Mouse (Mus musculus) cerebellum, adult 11 months (tissue): ENCODE data around the gene 5430419D17Rik.

Source experiments
- DNase-seq: peaks from one replicate; pipeline ENCODE4 v3.0.0; 2022

The 5430419D17Rik gene

GRCm38 (mm10) chr7:131317587-131317986 lies 143.4 kb downstream of the 5430419D17Rik start:
- no peak for DNase-seq

- DNase-seq: no peak
Measured at GRCm38 (mm10) chr7:131318340-131318739, 144.1 kb downstream of the 5430419D17Rik start.

GRCm38 (mm10) chr7:131322192-131322591 lies 148.0 kb downstream of the 5430419D17Rik start, which contains the start of gene Cuzd1:
Cuzd1 (minus strand) TSS chr7:131322292.
- DNase-seq: no peak

GRCm38 (mm10) chr7:131327054-131327453 lies 152.9 kb downstream of the 5430419D17Rik start:
- DNase-seq: no peak

- DNase-seq: no peak
Measured at GRCm38 (mm10) chr7:131329416-131329815, 155.2 kb downstream of the 5430419D17Rik start, which contains the start of gene Fam24b. Fam24b (minus strand) TSS chr7:131329516.

GRCm38 (mm10) chr7:131331688-131332087 lies 157.5 kb downstream of the 5430419D17Rik start:
- DNase-seq: no peak

GRCm38 (mm10) chr7:131333564-131333963 lies 159.4 kb downstream of the 5430419D17Rik start, which contains the start of gene Fam24a:
Fam24a (plus strand) TSS chr7:131333864.
- no peak for DNase-seq

- DNase-seq: no peak
Measured at GRCm38 (mm10) chr7:131337502-131338068, 163.4 kb downstream of the 5430419D17Rik start.

- DNase-seq: no peak
Measured at GRCm38 (mm10) chr7:131345856-131346541, 171.8 kb downstream of the 5430419D17Rik start.
